Mouse (Mus musculus) limb, embryonic 12.5 days (tissue): ENCODE measurements around the gene Cd160. TPM values are rescaled to one million over a fixed set of nuclear protein-coding genes. Genes with fewer than 3 reads are reported as not detected.

Experiments
- ATAC-seq: fragments of 200-750 bp; cut with Nextera tagmentation; 2 replicates; pipeline ENCODE4 v1.8.0; 2017; ENCODE audit warnings: low read depth, moderate TSS enrichment; ENCODE audit not compliant: insufficient number of reproducible peaks, insufficient read depth, low FRiP score, low TSS enrichment
- H3K27ac ChIP-seq: fragments of 300-500 bp; sonication (generic); 2 replicates; pipeline ENCODE4 v1.5.1; 2016; ENCODE audit warnings: mild to moderate bottlenecking, moderate library complexity
- H3K27me3 ChIP-seq: fragments of 300-500 bp; sonication (generic); 2 replicates; pipeline ENCODE4 v1.6.1; 2016; ENCODE audit warnings: mild to moderate bottlenecking, moderate library complexity
- H3K36me3 ChIP-seq: fragments of 300-500 bp; sonication (generic); 2 replicates; pipeline ENCODE4 v1.6.1; 2016; ENCODE audit warnings: mild to moderate bottlenecking, moderate library complexity
- H3K4me1 ChIP-seq: fragments of 300-500 bp; sonication (generic); replicated peaks from 2 replicates; pipeline ENCODE4 v1.6.1; 2016
- H3K4me2 ChIP-seq: fragments of 300-500 bp; sonication (generic); 2 replicates; pipeline ENCODE4 v1.6.1; 2016; ENCODE audit warnings: mild to moderate bottlenecking, moderate library complexity
- H3K4me3 ChIP-seq: fragments of 300-500 bp; sonication (generic); replicated peaks from 2 replicates; pipeline ENCODE4 v1.5.1; 2016; ENCODE audit warnings: mild to moderate bottlenecking
- H3K9ac ChIP-seq: fragments of 300-500 bp; sonication (generic); replicated peaks from 2 replicates; pipeline ENCODE4 v1.6.1; 2016; ENCODE audit warnings: mild to moderate bottlenecking, moderate library complexity
- H3K9me3 ChIP-seq: fragments of 300-500 bp; sonication (generic); 2 replicates; pipeline ENCODE4 v1.6.1; 2016; ENCODE audit warnings: mild to moderate bottlenecking, moderate library complexity
- WGBS: fragments of 180-500 bp; shearing (Covaris S2); methylation state at CpG from one replicate; pipeline ENCODE4 v1.1.7; 2016; 5-methylcytosine and 5-hydroxymethylcytosine counted together
- polyA plus RNA-seq: library from polyadenylated mRNA; unstranded; fragments of >200 nt; fragmentation: Nextera tagmentation; extraction: Ambion mirVana; gene quantifications from 2 replicates; pipeline ENCODE4 v1.2.1, GENCODE M21; 2016

Cd160 gene
- polyA plus RNA-seq, 1 experiment from 2014 or later = 0.14 TPM

- H3K9me3 ChIP-seq = no peaks in the 10 kb centered on the region
- WGBS = 73% methylated on average over 2 of the region's 2 CpGs
- peaks cover 7% of the 10 kb centered on the region for H3K4me1 ChIP-seq
- H3K27ac ChIP-seq = no peak overlapping the region
- H3K4me3 ChIP-seq = no peak overlapping the region
- no peak for ATAC-seq
- H3K4me2 ChIP-seq = no peak overlapping the region
- no peaks in the 10 kb centered on the region for H3K36me3 ChIP-seq
- H3K9ac ChIP-seq = no peak overlapping the region
- H3K27me3 ChIP-seq = no peaks in the 10 kb centered on the region
Observed at GRCm38 (mm10) chr3:96849168-96849727, 20.1 kb upstream of the Cd160 start.

GRCm38 (mm10) chr3:96848470-96848869 is 19.3 kb upstream of the Cd160 start:
- no peaks in the 10 kb centered on the region for H3K36me3 ChIP-seq
- H3K4me2 ChIP-seq = no peak overlapping the region
- no peak overlapping the region for H3K27ac ChIP-seq
- 95% methylated on average over 7 of the region's 8 CpGs for WGBS
- H3K9me3 ChIP-seq = no peaks in the 10 kb centered on the region
- no peak for ATAC-seq
- H3K4me1 ChIP-seq = peaks cover 7% of the 10 kb centered on the region
- no peak overlapping the region for H3K9ac ChIP-seq
- H3K27me3 ChIP-seq = no peaks in the 10 kb centered on the region
- no peak overlapping the region for H3K4me3 ChIP-seq

DNA sequence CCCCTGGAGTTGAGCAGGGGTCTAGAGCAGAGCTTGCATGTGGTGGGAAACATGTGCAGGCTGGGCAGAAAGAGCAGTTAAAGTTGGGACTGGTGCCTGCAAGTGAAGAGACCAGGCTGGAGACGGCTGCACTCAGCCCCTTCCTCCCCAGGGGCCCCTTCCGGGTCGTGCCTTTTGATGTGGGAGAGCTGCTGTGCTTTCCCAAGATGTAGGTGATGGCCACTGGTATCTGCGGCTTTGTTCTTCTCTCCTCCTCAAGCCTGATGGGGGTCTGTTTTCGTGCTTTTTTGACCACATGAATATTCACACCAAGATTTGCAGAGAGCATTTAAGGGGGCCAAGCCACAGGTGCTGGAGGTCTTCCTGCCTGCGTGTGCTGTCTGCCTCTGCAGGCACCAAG is 18.5 kb upstream of the Cd160 start:
- Histone ChIP-seq H3K36me3 (no peaks in the 10 kb centered on the region), H3K4me3 (no peak overlapping the region), H3K4me2 (no peak overlapping the region), H3K9me3 (no peaks in the 10 kb centered on the region), H3K4me1 (peaks cover 7% of the 10 kb centered on the region), H3K9ac (no peak overlapping the region), H3K27me3 (no peaks in the 10 kb centered on the region), H3K27ac (no peak overlapping the region)
- no peak for ATAC-seq
- 12% methylated on average over 6 of the region's 6 CpGs for WGBS

DNA sequence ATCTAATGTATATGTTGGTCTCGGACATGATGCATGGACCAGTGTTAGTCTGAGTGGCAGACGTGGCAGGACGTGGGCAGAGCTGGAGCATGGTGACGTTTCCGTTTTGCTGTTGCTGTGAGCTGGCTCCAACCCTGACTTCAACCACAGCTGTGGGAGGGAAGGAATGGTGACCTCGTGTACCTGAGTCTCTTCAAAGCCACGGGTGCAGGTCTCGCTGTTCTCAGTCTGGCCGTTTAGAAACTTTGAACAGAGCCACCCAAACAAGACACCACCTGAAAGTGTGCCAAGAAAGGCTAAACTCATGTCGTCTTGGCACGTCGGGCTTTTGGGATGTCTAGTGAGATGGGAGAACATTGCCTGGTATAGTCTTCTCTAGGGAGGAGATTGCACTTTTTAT is 17.8 kb upstream of the Cd160 start:
- no peaks in the 10 kb centered on the region for H3K36me3 ChIP-seq
- H3K27ac ChIP-seq = no peak overlapping the region
- no peaks in the 10 kb centered on the region for H3K27me3 ChIP-seq
- WGBS = 89% methylated on average over 12 of the region's 12 CpGs
- H3K4me3 ChIP-seq = no peak overlapping the region
- no peak overlapping the region for H3K9ac ChIP-seq
- peaks cover 7% of the 10 kb centered on the region for H3K4me1 ChIP-seq
- no peak for ATAC-seq
- H3K9me3 ChIP-seq = no peaks in the 10 kb centered on the region
- no peak overlapping the region for H3K4me2 ChIP-seq

DNA sequence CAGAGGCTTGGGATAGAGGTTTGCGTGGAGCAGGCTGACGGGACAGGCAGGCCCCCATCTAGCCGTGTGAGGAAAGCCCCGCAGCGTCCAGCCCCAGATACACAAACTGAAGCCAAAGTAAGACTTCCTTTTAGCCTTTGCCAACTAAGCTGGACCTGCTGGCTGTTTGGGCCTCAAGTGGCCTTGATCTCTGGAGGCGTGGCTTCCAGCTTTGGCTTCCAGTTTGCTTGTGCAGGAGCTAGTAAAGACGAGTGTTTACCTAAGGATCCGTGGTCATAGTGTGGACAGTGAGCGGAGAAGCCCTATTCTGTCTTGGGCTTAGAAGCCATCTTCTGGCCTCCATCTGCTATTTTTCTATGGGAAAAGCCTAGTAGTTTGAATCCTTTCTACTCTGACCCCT is 16.7 kb upstream of the Cd160 start:
- Histone ChIP-seq H3K4me3 (no peak overlapping the region), H3K27ac (no peak overlapping the region), H3K4me2 (no peak overlapping the region), H3K9ac (no peak overlapping the region), H3K36me3 (no peaks in the 10 kb centered on the region), H3K4me1 (peaks cover 7% of the 10 kb centered on the region), H3K27me3 (no peaks in the 10 kb centered on the region), H3K9me3 (no peaks in the 10 kb centered on the region)
- ATAC-seq = no peak
- WGBS = 86% methylated on average over 9 of the region's 9 CpGs

GRCm38 (mm10) chr3:96845191-96845590 is 16.0 kb upstream of the Cd160 start:
- no peaks in the 10 kb centered on the region for H3K36me3 ChIP-seq
- no peak overlapping the region for H3K9ac ChIP-seq
- H3K9me3 ChIP-seq = no peaks in the 10 kb centered on the region
- no peak overlapping the region for H3K4me2 ChIP-seq
- WGBS = 88% methylated on average over 6 of the region's 6 CpGs
- no peak for ATAC-seq
- no peak overlapping the region for H3K27ac ChIP-seq
- H3K27me3 ChIP-seq = no peaks in the 10 kb centered on the region
- no peak overlapping the region for H3K4me3 ChIP-seq
- peaks cover 7% of the 10 kb centered on the region for H3K4me1 ChIP-seq

GRCm38 (mm10) chr3:96838996-96839645 is 10.0 kb upstream of the Cd160 start:
- H3K4me2 ChIP-seq = no peak overlapping the region
- H3K27me3 ChIP-seq = no peaks in the 10 kb centered on the region
- no peak overlapping the region for H3K9ac ChIP-seq
- H3K36me3 ChIP-seq = no peaks in the 10 kb centered on the region
- 74% methylated on average over 7 of the region's 7 CpGs for WGBS
- ATAC-seq = no peak
- H3K4me1 ChIP-seq = no peaks in the 10 kb centered on the region
- H3K27ac ChIP-seq = no peak overlapping the region
- H3K4me3 ChIP-seq = no peak overlapping the region
- H3K9me3 ChIP-seq = no peaks in the 10 kb centered on the region

- H3K4me1 ChIP-seq = no peaks in the 10 kb centered on the region
- WGBS = 78% methylated on average over 2 of the region's 2 CpGs
Observed at GRCm38 (mm10) chr3:96836414-96836813, 7.3 kb upstream of the Cd160 start.

GRCm38 (mm10) chr3:96834587-96835348 is 5.6 kb upstream of the Cd160 start:
- Histone ChIP-seq H3K27me3 (no peaks in the 10 kb centered on the region), H3K9ac (no peak overlapping the region), H3K4me2 (no peak overlapping the region), H3K4me3 (no peak overlapping the region), H3K36me3 (no peaks in the 10 kb centered on the region), H3K9me3 (no peaks in the 10 kb centered on the region), H3K4me1 (no peaks in the 10 kb centered on the region), H3K27ac (no peak overlapping the region)
- ATAC-seq = no peak
- 57% methylated on average over 7 of the region's 7 CpGs for WGBS

More at GRCm38 (mm10) chr3:96836414-96836813, 7.3 kb upstream of the Cd160 start:
- H3K36me3 ChIP-seq = no peaks in the 10 kb centered on the region
- H3K9ac ChIP-seq = no peak overlapping the region
- H3K27me3 ChIP-seq = no peaks in the 10 kb centered on the region
- ATAC-seq = no peak
- no peak overlapping the region for H3K4me3 ChIP-seq
- no peak overlapping the region for H3K27ac ChIP-seq
- H3K4me2 ChIP-seq = no peak overlapping the region
- H3K9me3 ChIP-seq = no peaks in the 10 kb centered on the region

DNA sequence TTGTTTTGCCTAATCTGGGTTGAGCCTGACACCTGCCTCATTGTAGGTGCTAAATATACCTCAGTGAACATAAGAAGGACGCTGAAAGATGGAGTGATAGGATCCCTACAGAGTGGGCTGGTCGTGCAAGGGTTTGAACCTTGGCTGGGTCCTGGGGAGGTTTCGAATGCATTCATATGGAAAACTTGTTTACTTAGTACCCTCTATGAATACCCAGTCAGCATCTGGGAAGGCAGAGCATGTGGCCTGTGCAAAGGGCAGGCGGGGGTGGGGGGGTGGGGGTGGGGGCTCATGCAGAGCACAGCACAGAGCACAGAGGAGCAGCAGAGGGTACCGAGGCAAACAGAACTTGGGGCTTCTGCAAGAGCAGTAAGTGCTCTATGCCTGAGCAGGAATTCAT is 3.8 kb upstream of the Cd160 start:
- Histone ChIP-seq H3K4me2 (no peak overlapping the region), H3K27me3 (no peaks in the 10 kb centered on the region; the same call in 1 of the 2 replicates), H3K27ac (no peak overlapping the region), H3K4me1 (no peaks in the 10 kb centered on the region), H3K36me3 (no peaks in the 10 kb centered on the region), H3K9me3 (no peaks in the 10 kb centered on the region), H3K4me3 (no peak overlapping the region), H3K9ac (no peak overlapping the region)
- WGBS = 37% methylated on average over 5 of the region's 5 CpGs
- no peak for ATAC-seq

GRCm38 (mm10) chr3:96829856-96830255 is 705 bp upstream of the Cd160 start:
- H3K4me1 ChIP-seq = 0 out of 2 replicates have a peak, but pooled peaks cover 3% of the 10 kb centered on the region
- no peaks in the 10 kb centered on the region; the same call in 1 of the 2 replicates for H3K27me3 ChIP-seq
- no peak overlapping the region for H3K4me3 ChIP-seq
- H3K36me3 ChIP-seq = no peaks in the 10 kb centered on the region
- H3K4me2 ChIP-seq = no peak overlapping the region
- ATAC-seq = no peak
- no peak overlapping the region for H3K9ac ChIP-seq
- H3K9me3 ChIP-seq = no peaks in the 10 kb centered on the region
- 78% methylated on average over 10 of the region's 10 CpGs for WGBS
- no peak overlapping the region for H3K27ac ChIP-seq
